Mouse (Mus musculus): ENCODE results near the gene Cyp2b10. TPM values are rescaled to one million over a fixed set of nuclear protein-coding genes. Genes with fewer than 3 reads are reported as not detected.
"Not testable (repeated sequence)": the region's sequence is repeated elsewhere in the genome, so short reads cannot be mapped to it uniquely, and the experiment has no call there.

Cyp2b10 gene
- polyA plus RNA-seq, 1 experiment from 2014 or later, result not detected

- 12% methylated on average over 7 of the region's 7 CpGs for WGBS
- H3K27ac ChIP-seq (ENCODE audit: poor library complexity, severe bottlenecking); H3K4me1 ChIP-seq (replicated peaks); H3K4me2 ChIP-seq; H3K9me3 ChIP-seq (replicated peaks); ATAC-seq (ENCODE audit: insufficient number of reproducible peaks, low FRiP score); H3K36me3 ChIP-seq; H3K9ac ChIP-seq; H3K4me3 ChIP-seq: not testable (repeated sequence)
- peaks cover 18% of the 10 kb centered on the region; the same call in 1 of the 2 replicates for H3K27me3 ChIP-seq (replicated peaks)
These were observed 16.7 kb upstream of the Cyp2b10 start for GRCm38 (mm10) chr7:25880721-25881120.

- Histone ChIP-seq H3K4me1 (replicated peaks) (no peaks in the 10 kb centered on the region), H3K4me2 (no peak overlapping the region), H3K9me3 (replicated peaks) (no peaks in the 10 kb centered on the region), H3K27me3 (replicated peaks) (peaks cover 18% of the 10 kb centered on the region; the same call in 1 of the 2 replicates), H3K36me3 (no peaks in the 10 kb centered on the region), H3K4me3 (no peak overlapping the region), H3K9ac (no peak overlapping the region), H3K27ac (ENCODE audit: poor library complexity, severe bottlenecking) (no peak overlapping the region)
- WGBS, result 81% methylated on average over 1 of the region's 1 CpGs
- ATAC-seq (ENCODE audit: insufficient number of reproducible peaks, low FRiP score), result no peak
These were observed 13.1 kb upstream of the Cyp2b10 start for GRCm38 (mm10) chr7:25884272-25884671.

GRCm38 (mm10) chr7:25887758-25888157, 9.7 kb upstream of the Cyp2b10 start:
- H3K4me2 ChIP-seq, result no peak overlapping the region
- ATAC-seq (ENCODE audit: insufficient number of reproducible peaks, low FRiP score), result no peak
- WGBS, result 79% methylated on average over 3 of the region's 3 CpGs

GRCm38 (mm10) chr7:25893159-25893558, 4.3 kb upstream of the Cyp2b10 start:
- WGBS, result 82% methylated on average over 5 of the region's 5 CpGs
- no peak overlapping the region for H3K27ac ChIP-seq (ENCODE audit: poor library complexity, severe bottlenecking)
- H3K9ac ChIP-seq, result no peak overlapping the region
- H3K4me2 ChIP-seq, result no peak overlapping the region
- no peak overlapping the region for H3K4me3 ChIP-seq
- no peak for ATAC-seq (ENCODE audit: insufficient number of reproducible peaks, low FRiP score)
- no peaks in the 10 kb centered on the region for H3K36me3 ChIP-seq
- peaks cover 6% of the 10 kb centered on the region; the same call in 1 of the 2 replicates for H3K9me3 ChIP-seq (replicated peaks)
- H3K27me3 ChIP-seq (replicated peaks), result no peaks in the 10 kb centered on the region
- H3K4me1 ChIP-seq (replicated peaks), result no peaks in the 10 kb centered on the region

More at GRCm38 (mm10) chr7:25887758-25888157, 9.7 kb upstream of the Cyp2b10 start:
- H3K9ac ChIP-seq, result no peak overlapping the region
- H3K4me3 ChIP-seq, result no peak overlapping the region
- H3K27ac ChIP-seq (ENCODE audit: poor library complexity, severe bottlenecking), result no peak overlapping the region
- H3K27me3 ChIP-seq (replicated peaks), result 0 out of 2 replicates have a peak, but pooled peaks cover 7% of the 10 kb centered on the region
- no peaks in the 10 kb centered on the region for H3K36me3 ChIP-seq
- H3K9me3 ChIP-seq (replicated peaks), result no peaks in the 10 kb centered on the region
- no peaks in the 10 kb centered on the region for H3K4me1 ChIP-seq (replicated peaks)

GRCm38 (mm10) chr7:25895162-25895561, 2.3 kb upstream of the Cyp2b10 start:
- no peak overlapping the region for H3K4me2 ChIP-seq
- H3K4me3 ChIP-seq, result no peak overlapping the region
- no peaks in the 10 kb centered on the region for H3K36me3 ChIP-seq
- H3K4me1 ChIP-seq (replicated peaks), result no peaks in the 10 kb centered on the region
- no peak for ATAC-seq (ENCODE audit: insufficient number of reproducible peaks, low FRiP score)
- WGBS, result 58% methylated on average over 1 of the region's 1 CpGs
- H3K9ac ChIP-seq, result no peak overlapping the region
- H3K27me3 ChIP-seq (replicated peaks), result no peaks in the 10 kb centered on the region
- no peak overlapping the region for H3K27ac ChIP-seq (ENCODE audit: poor library complexity, severe bottlenecking)
- peaks cover 6% of the 10 kb centered on the region; the same call in 1 of the 2 replicates for H3K9me3 ChIP-seq (replicated peaks)

- Histone ChIP-seq H3K9me3 (replicated peaks) (peaks cover 11% of the 10 kb centered on the region; the same call in 1 of the 2 replicates), H3K9ac (no peak overlapping the region), H3K27me3 (replicated peaks) (no peaks in the 10 kb centered on the region; the same call in 1 of the 2 replicates), H3K27ac (ENCODE audit: poor library complexity, severe bottlenecking) (no peak overlapping the region), H3K36me3 (no peaks in the 10 kb centered on the region), H3K4me1 (replicated peaks) (no peaks in the 10 kb centered on the region), H3K4me2 (no peak overlapping the region), H3K4me3 (no peak overlapping the region)
- ATAC-seq (ENCODE audit: insufficient number of reproducible peaks, low FRiP score), result no peak
- WGBS, result 75% methylated on average over 7 of the region's 7 CpGs
These were observed 644 bp downstream of the Cyp2b10 start for GRCm38 (mm10) chr7:25898064-25898463.

GRCm38 (mm10) chr7:25902061-25902690, 4.8 kb downstream of the Cyp2b10 start:
- no peak overlapping the region for H3K27ac ChIP-seq (ENCODE audit: poor library complexity, severe bottlenecking)
- no peak for ATAC-seq (ENCODE audit: insufficient number of reproducible peaks, low FRiP score)
- WGBS, result 24% methylated on average over 8 of the region's 8 CpGs

GRCm38 (mm10) chr7:25903156-25903555, 5.7 kb downstream of the Cyp2b10 start:
- peaks cover 16% of the 10 kb centered on the region; the same call in 1 of the 2 replicates for H3K9me3 ChIP-seq (replicated peaks)
- H3K9ac ChIP-seq, result no peak overlapping the region
- H3K27me3 ChIP-seq (replicated peaks), result peaks cover 4% of the 10 kb centered on the region; the same call in 1 of the 2 replicates
- H3K4me2 ChIP-seq, result no peak overlapping the region
- no peak overlapping the region for H3K27ac ChIP-seq (ENCODE audit: poor library complexity, severe bottlenecking)
- no peak overlapping the region for H3K4me3 ChIP-seq
- WGBS, result 25% methylated on average over 14 of the region's 14 CpGs
- no peaks in the 10 kb centered on the region for H3K4me1 ChIP-seq (replicated peaks)
- ATAC-seq (ENCODE audit: insufficient number of reproducible peaks, low FRiP score), result no peak
- H3K36me3 ChIP-seq, result no peaks in the 10 kb centered on the region

More at GRCm38 (mm10) chr7:25902061-25902690, 4.8 kb downstream of the Cyp2b10 start:
- H3K4me2 ChIP-seq, result no peak overlapping the region
- H3K27me3 ChIP-seq (replicated peaks), result peaks cover 4% of the 10 kb centered on the region; the same call in 1 of the 2 replicates
- H3K4me3 ChIP-seq, result no peak overlapping the region
- no peaks in the 10 kb centered on the region for H3K36me3 ChIP-seq
- H3K9ac ChIP-seq, result no peak overlapping the region
- peaks cover 21% of the 10 kb centered on the region for H3K9me3 ChIP-seq (replicated peaks)
- H3K4me1 ChIP-seq (replicated peaks), result no peaks in the 10 kb centered on the region

- no peaks in the 10 kb centered on the region for H3K36me3 ChIP-seq
- WGBS, result 44% methylated on average over 3 of the region's 3 CpGs
- ATAC-seq (ENCODE audit: insufficient number of reproducible peaks, low FRiP score), result no peak
These were observed 6.6 kb downstream of the Cyp2b10 start for GRCm38 (mm10) chr7:25904066-25904465.

GRCm38 (mm10) chr7:25904489-25904888, 7.1 kb downstream of the Cyp2b10 start:
- H3K9me3 ChIP-seq (replicated peaks), result peaks cover 16% of the 10 kb centered on the region; the same call in 1 of the 2 replicates
- H3K4me2 ChIP-seq, result no peak overlapping the region
- H3K9ac ChIP-seq, result no peak overlapping the region
- H3K27ac ChIP-seq (ENCODE audit: poor library complexity, severe bottlenecking), result no peak overlapping the region
- H3K4me1 ChIP-seq (replicated peaks), result no peaks in the 10 kb centered on the region
- no peak overlapping the region for H3K4me3 ChIP-seq
- ATAC-seq (ENCODE audit: insufficient number of reproducible peaks, low FRiP score), result no peak
- 63% methylated on average over 10 of the region's 10 CpGs for WGBS
- no peaks in the 10 kb centered on the region for H3K36me3 ChIP-seq
- peaks cover 4% of the 10 kb centered on the region; the same call in 1 of the 2 replicates for H3K27me3 ChIP-seq (replicated peaks)

More at GRCm38 (mm10) chr7:25904066-25904465, 6.6 kb downstream of the Cyp2b10 start:
- Histone ChIP-seq H3K9me3 (replicated peaks) (peaks cover 16% of the 10 kb centered on the region; the same call in 1 of the 2 replicates), H3K27ac (ENCODE audit: poor library complexity, severe bottlenecking) (no peak overlapping the region), H3K4me3 (no peak overlapping the region), H3K4me1 (replicated peaks) (no peaks in the 10 kb centered on the region), H3K4me2 (no peak overlapping the region), H3K9ac (no peak overlapping the region), H3K27me3 (replicated peaks) (peaks cover 4% of the 10 kb centered on the region; the same call in 1 of the 2 replicates)

GRCm38 (mm10) chr7:25907380-25907779, 10.0 kb downstream of the Cyp2b10 start:
- Histone ChIP-seq H3K4me1 (replicated peaks) (no peaks in the 10 kb centered on the region), H3K4me3 (no peak overlapping the region), H3K9ac (no peak overlapping the region), H3K9me3 (replicated peaks) (peaks cover 11% of the 10 kb centered on the region; the same call in 1 of the 2 replicates), H3K27me3 (replicated peaks) (0 out of 2 replicates have a peak, but pooled peaks cover 4% of the 10 kb centered on the region), H3K36me3 (no peaks in the 10 kb centered on the region), H3K4me2 (no peak overlapping the region), H3K27ac (ENCODE audit: poor library complexity, severe bottlenecking) (no peak overlapping the region)
- ATAC-seq (ENCODE audit: insufficient number of reproducible peaks, low FRiP score), result no peak
- WGBS, result 60% methylated on average over 6 of the region's 6 CpGs

Measured in heart, embryonic 12.5 days (tissue).